Mouse (Mus musculus) c-Kit-negative CD71-positive TER-119-positive erythroid progenitor cells, embryonic 14.5 days (primary cell): ENCODE measurements around the gene Pgm2.
A peak's percentile ranks its signal among the peaks of the same experiment; 100 is the strongest.

Experiments used
- DNase-seq: peaks from one replicate; pipeline ENCODE4 v3.0.0-alpha.2; 2013; ENCODE audit warnings: low read depth, low spot score

Gene Pgm2

GRCm38 (mm10) chr5:64075506-64075905 is 17.2 kb upstream of the Pgm2 start:
- no peak for DNase-seq

- DNase-seq, result no peak
Observed at GRCm38 (mm10) chr5:64077353-64077752, 15.4 kb upstream of the Pgm2 start.

- DNase-seq, result no peak
Observed at GRCm38 (mm10) chr5:64078740-64079461, 13.8 kb upstream of the Pgm2 start.

- DNase-seq, result no peak
Observed at GRCm38 (mm10) chr5:64079462-64079817, 13.3 kb upstream of the Pgm2 start.

GRCm38 (mm10) chr5:64083447-64084359 is 9.0 kb upstream of the Pgm2 start:
- no peak for DNase-seq

- DNase-seq, result no peak
Observed at GRCm38 (mm10) chr5:64085405-64085804, 7.3 kb upstream of the Pgm2 start.

GRCm38 (mm10) chr5:64088740-64089139 is 4.0 kb upstream of the Pgm2 start:
- DNase-seq, result no peak

GRCm38 (mm10) chr5:64093349-64093871 is 660 bp downstream of the Pgm2 start:
- DNase-seq, result peak; percentile 15

- DNase-seq, result no peak
Observed at GRCm38 (mm10) chr5:64095342-64095993, 2.7 kb downstream of the Pgm2 start.

- no peak for DNase-seq
Observed at GRCm38 (mm10) chr5:64101993-64102716, 9.4 kb downstream of the Pgm2 start.

- no peak for DNase-seq
Observed at GRCm38 (mm10) chr5:64102717-64103075, 9.9 kb downstream of the Pgm2 start.

- DNase-seq, result no peak
Observed at GRCm38 (mm10) chr5:64107596-64108289, 15.0 kb downstream of the Pgm2 start.

GRCm38 (mm10) chr5:64109217-64109616 is 16.5 kb downstream of the Pgm2 start:
- no peak for DNase-seq

GRCm38 (mm10) chr5:64112360-64112759 is 19.6 kb downstream of the Pgm2 start:
- DNase-seq, result no peak

GRCm38 (mm10) chr5:64114210-64114609 is 21.5 kb downstream of the Pgm2 start:
- no peak for DNase-seq

GRCm38 (mm10) chr5:64117191-64117590 is 24.4 kb downstream of the Pgm2 start:
- DNase-seq, result no peak

GRCm38 (mm10) chr5:64125783-64126182 is 33.0 kb downstream of the Pgm2 start:
- no peak for DNase-seq

- DNase-seq, result no peak
Observed at GRCm38 (mm10) chr5:64131550-64131949, 38.8 kb downstream of the Pgm2 start.

- no peak for DNase-seq
Observed at GRCm38 (mm10) chr5:64133901-64134300, 41.2 kb downstream of the Pgm2 start.

- no peak for DNase-seq
Observed at GRCm38 (mm10) chr5:64136325-64136724, 43.6 kb downstream of the Pgm2 start.

GRCm38 (mm10) chr5:64140202-64140601 is 47.5 kb downstream of the Pgm2 start:
- no peak for DNase-seq
